Mouse (Mus musculus) stomach, postnatal 0 days (tissue): ENCODE measurements around the gene Spag7.

Experiments
- CTCF ChIP-seq: IDR thresholded peaks from 2 replicates; pipeline ENCODE4 v1.5.1; 2016; ENCODE audit warnings: antibody characterized with exemption, low read depth, mild to moderate bottlenecking, moderate library complexity
- EP300 ChIP-seq: optimal IDR thresholded peaks from 2 replicates; pipeline ENCODE3; 2016; ENCODE audit warnings: antibody characterized with exemption

DNA sequence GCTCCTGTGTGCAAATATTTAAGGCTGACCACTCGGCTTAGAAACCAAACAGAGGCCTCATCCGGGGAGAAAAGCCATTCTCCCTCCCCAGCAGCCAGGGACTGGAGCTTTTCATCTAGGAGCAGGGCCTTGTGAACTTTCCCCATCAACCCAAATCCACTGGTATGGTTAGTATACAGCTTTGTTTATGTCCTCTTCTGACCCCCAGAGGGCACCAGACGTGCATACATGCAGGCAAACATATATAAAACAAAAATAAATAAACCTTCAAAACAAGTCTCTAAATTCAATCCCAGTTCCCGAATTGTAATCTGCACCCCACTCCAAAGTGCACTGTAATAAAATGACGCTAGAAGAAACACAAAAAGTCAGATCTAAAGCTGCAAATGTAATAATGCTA lies 39.7 kb downstream of the Spag7 start:
- TF ChIP-seq CTCF, result peak; percentile 63
- TF ChIP-seq EP300, result no peak
